Mouse (Mus musculus) Muller cell, postnatal 12 days (primary cell): Measurements from ENCODE around the gene Id2.
A peak's percentile ranks its signal among the peaks of the same experiment; 100 is the strongest.

ENCODE experiments used
- DNase-seq: peaks from one replicate; pipeline ENCODE4 v3.0.0-alpha.2; 2015; ENCODE audit errors: inconsistent ontology term

The Id2 gene

GRCm38 (mm10) chr12:25108865-25109264, 11.9 kb upstream of the Id2 start:
- DNase-seq: no peak

GRCm38 (mm10) chr12:25104541-25104940, 7.6 kb upstream of the Id2 start:
- no peak for DNase-seq

GRCm38 (mm10) chr12:25103911-25104310, 7.0 kb upstream of the Id2 start:
- DNase-seq: peak; percentile 49

GRCm38 (mm10) chr12:25101389-25101788, 4.4 kb upstream of the Id2 start:
- DNase-seq: no peak

GRCm38 (mm10) chr12:25100411-25101217, 3.7 kb upstream of the Id2 start:
- peak; percentile 69 for DNase-seq

- DNase-seq: peak; percentile 59
These were observed 2.8 kb upstream of the Id2 start for GRCm38 (mm10) chr12:25099563-25100408.

GRCm38 (mm10) chr12:25099313-25099562, 2.3 kb upstream of the Id2 start:
- DNase-seq: peak; percentile 79

GRCm38 (mm10) chr12:25098561-25099312, 1.8 kb upstream of the Id2 start:
- DNase-seq: peak; percentile 95

- no peak for DNase-seq
These were observed 1.2 kb upstream of the Id2 start for GRCm38 (mm10) chr12:25098161-25098550.

- peak; percentile 71 for DNase-seq
These were observed 545 bp upstream of the Id2 start for GRCm38 (mm10) chr12:25097210-25098160.

GRCm38 (mm10) chr12:25096640-25097051, 294 bp downstream of the Id2 start:
- DNase-seq: no peak

- peak; percentile 98 for DNase-seq
These were observed 833 bp downstream of the Id2 start for GRCm38 (mm10) chr12:25095974-25096639.

- no peak for DNase-seq
These were observed 1.4 kb downstream of the Id2 start for GRCm38 (mm10) chr12:25095538-25095937.

- peak; percentile 55 for DNase-seq
These were observed 2.1 kb downstream of the Id2 start for GRCm38 (mm10) chr12:25094621-25095521.

GRCm38 (mm10) chr12:25093241-25093774, 3.6 kb downstream of the Id2 start:
- DNase-seq: no peak

GRCm38 (mm10) chr12:25092751-25093211, 4.2 kb downstream of the Id2 start:
- peak; percentile 29 for DNase-seq

GRCm38 (mm10) chr12:25092027-25092704, 4.8 kb downstream of the Id2 start:
- peak; percentile 89 for DNase-seq

- DNase-seq: no peak
These were observed 7.5 kb downstream of the Id2 start for GRCm38 (mm10) chr12:25089433-25089832.

- DNase-seq: peak; percentile 28
These were observed 10.0 kb downstream of the Id2 start for GRCm38 (mm10) chr12:25086966-25087365.
